Mouse (Mus musculus): ENCODE results near the gene Prkrip1. TPM values are rescaled to one million over a fixed set of nuclear protein-coding genes. Genes with fewer than 3 reads are reported as not detected.
A peak's percentile ranks its signal among the peaks of the same experiment; 100 is the strongest.
"Not testable (repeated sequence)": the region's sequence is repeated elsewhere in the genome, so short reads cannot be mapped to it uniquely, and the experiment has no call there.

The Prkrip1 gene
- polyA plus RNA-seq, 1 experiment = 48.3 TPM

- no peaks in the 10 kb centered on the region for H3K4me1 ChIP-seq (ENCODE audit: control insufficient read depth, insufficient read depth, low read length)
- no peak overlapping the region for H3K4me3 ChIP-seq (ENCODE audit: low read depth, low read length)
- no peaks in the 10 kb centered on the region for H3K36me3 ChIP-seq (ENCODE audit: control insufficient read depth, insufficient read depth, low read length, poor library complexity, severe bottlenecking)
- no peak overlapping the region for H3K27ac ChIP-seq (ENCODE audit: insufficient read depth, low read length)
- H3K27me3 ChIP-seq (ENCODE audit: control insufficient read depth, insufficient read depth, low read length, poor library complexity, severe bottlenecking) = no peaks in the 10 kb centered on the region
- no peak for TF ChIP-seq POLR2A (IDR thresholded peaks at IDR 0.05; ENCODE audit: insufficient read depth, low read length)
- TF ChIP-seq EP300 (IDR thresholded peaks at IDR 0.05; ENCODE audit: insufficient read depth, low read depth, low read length) = no peak
- no peak for TF ChIP-seq CTCF (IDR thresholded peaks at IDR 0.05; ENCODE audit: low read depth, low read length)
- H3K9ac ChIP-seq (ENCODE audit: low read depth, poor library complexity, severe bottlenecking) = no peak overlapping the region
- H3K9me3 ChIP-seq (replicated peaks; ENCODE audit: control insufficient read depth, insufficient read depth, low read length, poor library complexity, severe bottlenecking) = 0 out of 2 replicates have a peak, but pooled peaks cover 3% of the 10 kb centered on the region
Measured at GRCm38 (mm10) chr5:136213716-136214115, 15.0 kb upstream of the Prkrip1 start.

- H3K27ac ChIP-seq (ENCODE audit: insufficient read depth, low read length) = no peak overlapping the region
- H3K9me3 ChIP-seq (replicated peaks; ENCODE audit: control insufficient read depth, insufficient read depth, low read length, poor library complexity, severe bottlenecking) = peaks cover 5% of the 10 kb centered on the region; the same call in 1 of the 2 replicates
- no peak overlapping the region for H3K9ac ChIP-seq (ENCODE audit: low read depth, poor library complexity, severe bottlenecking)
- no peak overlapping the region for H3K4me3 ChIP-seq (ENCODE audit: low read depth, low read length)
- no peaks in the 10 kb centered on the region for H3K27me3 ChIP-seq (ENCODE audit: control insufficient read depth, insufficient read depth, low read length, poor library complexity, severe bottlenecking)
- no peak for TF ChIP-seq POLR2A (IDR thresholded peaks at IDR 0.05; ENCODE audit: insufficient read depth, low read length)
- TF ChIP-seq CTCF (IDR thresholded peaks at IDR 0.05; ENCODE audit: low read depth, low read length) = no peak
- no peak for TF ChIP-seq EP300 (IDR thresholded peaks at IDR 0.05; ENCODE audit: insufficient read depth, low read depth, low read length)
- no peaks in the 10 kb centered on the region for H3K4me1 ChIP-seq (ENCODE audit: control insufficient read depth, insufficient read depth, low read length)
- H3K36me3 ChIP-seq (ENCODE audit: control insufficient read depth, insufficient read depth, low read length, poor library complexity, severe bottlenecking) = no peaks in the 10 kb centered on the region
Measured at GRCm38 (mm10) chr5:136212716-136213115, 14.0 kb upstream of the Prkrip1 start.

GRCm38 (mm10) chr5:136211341-136212102 is 12.8 kb upstream of the Prkrip1 start:
- not testable (repeated sequence) for H3K36me3 ChIP-seq (ENCODE audit: control insufficient read depth, insufficient read depth, low read length, poor library complexity, severe bottlenecking); H3K27ac ChIP-seq (ENCODE audit: insufficient read depth, low read length); H3K9ac ChIP-seq (ENCODE audit: low read depth, poor library complexity, severe bottlenecking); H3K9me3 ChIP-seq (replicated peaks; ENCODE audit: control insufficient read depth, insufficient read depth, low read length, poor library complexity, severe bottlenecking); H3K4me3 ChIP-seq (ENCODE audit: low read depth, low read length); H3K4me1 ChIP-seq (ENCODE audit: control insufficient read depth, insufficient read depth, low read length); H3K27me3 ChIP-seq (ENCODE audit: control insufficient read depth, insufficient read depth, low read length, poor library complexity, severe bottlenecking)

- Histone ChIP-seq H3K27ac (ENCODE audit: insufficient read depth, low read length) (no peak overlapping the region), H3K4me1 (ENCODE audit: control insufficient read depth, insufficient read depth, low read length) (no peaks in the 10 kb centered on the region), H3K27me3 (ENCODE audit: control insufficient read depth, insufficient read depth, low read length, poor library complexity, severe bottlenecking) (no peaks in the 10 kb centered on the region), H3K4me3 (ENCODE audit: low read depth, low read length) (no peak overlapping the region), H3K9ac (ENCODE audit: low read depth, poor library complexity, severe bottlenecking) (no peak overlapping the region), H3K9me3 (replicated peaks; ENCODE audit: control insufficient read depth, insufficient read depth, low read length, poor library complexity, severe bottlenecking) (peaks cover 5% of the 10 kb centered on the region; the same call in 1 of the 2 replicates), H3K36me3 (ENCODE audit: control insufficient read depth, insufficient read depth, low read length, poor library complexity, severe bottlenecking) (no peaks in the 10 kb centered on the region)
- TF ChIP-seq POLR2A (IDR thresholded peaks at IDR 0.05; ENCODE audit: insufficient read depth, low read length) = no peak
- no peak for TF ChIP-seq EP300 (IDR thresholded peaks at IDR 0.05; ENCODE audit: insufficient read depth, low read depth, low read length)
- TF ChIP-seq CTCF (IDR thresholded peaks at IDR 0.05; ENCODE audit: low read depth, low read length) = no peak
Measured at GRCm38 (mm10) chr5:136210549-136210948, 11.8 kb upstream of the Prkrip1 start.

GRCm38 (mm10) chr5:136201832-136202231 is 3.1 kb upstream of the Prkrip1 start:
- H3K9ac ChIP-seq (ENCODE audit: low read depth, poor library complexity, severe bottlenecking) = no peak overlapping the region
- H3K9me3 ChIP-seq (replicated peaks; ENCODE audit: control insufficient read depth, insufficient read depth, low read length, poor library complexity, severe bottlenecking) = 0 out of 2 replicates have a peak, but pooled peaks cover 3% of the 10 kb centered on the region
- TF ChIP-seq EP300 (IDR thresholded peaks at IDR 0.05; ENCODE audit: insufficient read depth, low read depth, low read length) = no peak
- TF ChIP-seq CTCF (IDR thresholded peaks at IDR 0.05; ENCODE audit: low read depth, low read length) = peak; percentile 87
- TF ChIP-seq POLR2A (IDR thresholded peaks at IDR 0.05; ENCODE audit: insufficient read depth, low read length) = no peak
- H3K27ac ChIP-seq (ENCODE audit: insufficient read depth, low read length) = no peak overlapping the region
- H3K4me1 ChIP-seq (ENCODE audit: control insufficient read depth, insufficient read depth, low read length) = no peaks in the 10 kb centered on the region
- H3K4me3 ChIP-seq (ENCODE audit: low read depth, low read length) = no peak overlapping the region
- H3K27me3 ChIP-seq (ENCODE audit: control insufficient read depth, insufficient read depth, low read length, poor library complexity, severe bottlenecking) = no peaks in the 10 kb centered on the region
- H3K36me3 ChIP-seq (ENCODE audit: control insufficient read depth, insufficient read depth, low read length, poor library complexity, severe bottlenecking) = no peaks in the 10 kb centered on the region

GRCm38 (mm10) chr5:136199526-136199925 is 763 bp upstream of the Prkrip1 start:
- Histone ChIP-seq H3K9ac (ENCODE audit: low read depth, poor library complexity, severe bottlenecking) (peak overlapping the region; percentile 77), H3K36me3 (ENCODE audit: control insufficient read depth, insufficient read depth, low read length, poor library complexity, severe bottlenecking) (peaks cover 7% of the 10 kb centered on the region), H3K27ac (ENCODE audit: insufficient read depth, low read length) (no peak overlapping the region), H3K27me3 (ENCODE audit: control insufficient read depth, insufficient read depth, low read length, poor library complexity, severe bottlenecking) (no peaks in the 10 kb centered on the region), H3K4me1 (ENCODE audit: control insufficient read depth, insufficient read depth, low read length) (no peaks in the 10 kb centered on the region), H3K9me3 (replicated peaks; ENCODE audit: control insufficient read depth, insufficient read depth, low read length, poor library complexity, severe bottlenecking) (0 out of 2 replicates have a peak, but pooled peaks cover 3% of the 10 kb centered on the region), H3K4me3 (ENCODE audit: low read depth, low read length) (peak overlapping the region; percentile 83)
- no peak for TF ChIP-seq EP300 (IDR thresholded peaks at IDR 0.05; ENCODE audit: insufficient read depth, low read depth, low read length)

Data from ES-Bruce4 (cell line).